Mouse (Mus musculus) liver, postnatal 0 days (tissue): ENCODE results near the gene Ppa1. TPM values are rescaled to one million over a fixed set of nuclear protein-coding genes. Genes with fewer than 3 reads are reported as not detected.
A peak's percentile ranks its signal among the peaks of the same experiment; 100 is the strongest.

Experiments used
- ATAC-seq: fragments of 200-750 bp; cut with Nextera tagmentation; 2 replicates; pipeline ENCODE4 v1.8.0; 2017; ENCODE audit warnings: mild to moderate bottlenecking, moderate library complexity
- DNase-seq: peaks from one replicate; pipeline ENCODE4 v3.0.0-alpha.2; 2016
- H3K27ac ChIP-seq: fragments of 300-500 bp; sonication (generic); 2 replicates; pipeline ENCODE4 v1.5.1; 2014; ENCODE audit warnings: antibody characterized with exemption, moderate library complexity, mild to moderate bottlenecking, low read depth
- H3K27me3 ChIP-seq: fragments of 300-500 bp; sonication (generic); 2 replicates; pipeline ENCODE4 v1.6.1; 2014; ENCODE audit warnings: low read length, control low read depth, mixed read lengths; ENCODE audit not compliant: insufficient read depth
- H3K36me3 ChIP-seq: fragments of 300-500 bp; sonication (generic); replicated peaks from 2 replicates; pipeline ENCODE4 v1.6.1; 2014; ENCODE audit warnings: mild to moderate bottlenecking, control low read depth, low read length, moderate library complexity, mixed read lengths; ENCODE audit not compliant: insufficient read depth
- H3K4me1 ChIP-seq: fragments of 300-500 bp; sonication (generic); 2 replicates; pipeline ENCODE4 v1.6.1; 2014; ENCODE audit warnings: antibody characterized with exemption, mild to moderate bottlenecking, control low read depth; ENCODE audit not compliant: insufficient read depth
- H3K4me2 ChIP-seq: fragments of 300-500 bp; sonication (generic); 2 replicates; pipeline ENCODE4 v1.6.1; 2014; ENCODE audit warnings: low read depth, mild to moderate bottlenecking, low read length, moderate library complexity, mixed read lengths
- H3K4me3 ChIP-seq: fragments of 300-500 bp; sonication (generic); 2 replicates; pipeline ENCODE4 v1.5.1; 2014; ENCODE audit warnings: low read depth, low read length
- H3K9ac ChIP-seq: fragments of 300-500 bp; sonication (generic); replicated peaks from 2 replicates; pipeline ENCODE4 v1.6.1; 2014; ENCODE audit warnings: mild to moderate bottlenecking, moderate library complexity
- H3K9me3 ChIP-seq: fragments of 300-500 bp; sonication (generic); 2 replicates; pipeline ENCODE4 v1.6.1; 2016; ENCODE audit warnings: mild to moderate bottlenecking, control low read depth, low read length, mixed read lengths
- CTCF ChIP-seq: sonication (generic); IDR thresholded peaks from 2 replicates; pipeline ENCODE4 v1.5.1; 2016; ENCODE audit warnings: antibody characterized with exemption, low read depth
- EP300 ChIP-seq: IDR thresholded peaks from 2 replicates; pipeline ENCODE4 v1.6.1; 2016; ENCODE audit warnings: antibody characterized with exemption, low read depth, mild to moderate bottlenecking
- WGBS: fragments of 180-500 bp; shearing (Covaris S2); extraction: QIAGEN DNeasy Blood & Tissue Kit; methylation state at CpG from one replicate; pipeline ENCODE4 v1.1.7; 2014; ENCODE audit not compliant: insufficient replicate concordance; 5-methylcytosine and 5-hydroxymethylcytosine counted together
- polyA plus RNA-seq: library from polyadenylated mRNA; unstranded; fragments of >200 nt; fragmentation: Nextera tagmentation; extraction: Ambion mirVana; gene quantifications from 2 replicates; pipeline ENCODE4 v1.2.1, GENCODE M21; 2015

Gene Ppa1
- polyA plus RNA-seq, 1 experiment from 2014 or later = 161 TPM

- Histone ChIP-seq H3K9ac (peak within 1 kb of the TSS; percentile 91), H3K4me1 (peaks cover 26% of the 10 kb centered on the region), H3K4me3 (peak within 1 kb of the TSS; percentile 92), H3K27ac (peak within 1 kb of the TSS; percentile 91), H3K36me3 (peaks cover 12% of the 10 kb centered on the region), H3K4me2 (peak within 1 kb of the TSS; percentile 82), H3K9me3 (no peaks in the 10 kb centered on the region), H3K27me3 (no peaks in the 10 kb centered on the region)
- DNase-seq (peak; percentile 99), ATAC-seq (peak; percentile 98)
- TF ChIP-seq EP300 (no peak), CTCF (no peak)
- WGBS = 1% methylated on average over 79 of the region's 84 CpGs
These were observed 31.9 kb downstream of the Ppa1 start, which contains the start of gene Sar1a for GRCm38 (mm10) chr10:61680015-61680913. Gene Sar1a (plus strand): TSS chr10:61680299.

DNA sequence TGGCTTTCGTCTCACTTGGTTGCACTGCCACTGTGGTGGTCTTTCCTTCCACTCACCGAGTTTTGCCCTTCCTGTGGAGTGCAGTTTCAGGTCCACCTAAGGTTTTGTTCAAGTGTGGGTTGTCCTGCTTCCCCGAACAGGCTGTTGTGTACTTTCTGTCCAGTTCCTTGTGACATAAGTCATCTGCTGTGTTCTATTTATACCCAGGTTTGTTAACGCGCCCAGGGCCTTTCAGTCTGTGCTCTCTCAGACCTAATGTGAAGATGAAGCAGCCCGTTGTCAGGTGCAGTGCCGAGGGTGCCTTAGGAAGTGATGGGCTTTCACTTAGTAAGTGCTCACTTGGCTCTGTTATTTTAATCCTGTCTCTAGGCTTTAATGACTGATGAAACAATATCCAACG lies 41.1 kb downstream of the Ppa1 start:
- Histone ChIP-seq H3K4me1 (no peaks in the 10 kb centered on the region), H3K9me3 (no peaks in the 10 kb centered on the region), H3K9ac (no peak overlapping the region), H3K4me3 (no peak overlapping the region), H3K36me3 (peaks cover 75% of the 10 kb centered on the region), H3K27ac (no peak overlapping the region), H3K4me2 (no peak overlapping the region), H3K27me3 (no peaks in the 10 kb centered on the region)
- no peak for DNase-seq
- TF ChIP-seq EP300 (no peak), CTCF (no peak)
- no peak for ATAC-seq
- 88% methylated on average over 8 of the region's 8 CpGs for WGBS

GRCm38 (mm10) chr10:61693563-61693962 lies 45.2 kb downstream of the Ppa1 start:
- Histone ChIP-seq H3K4me2 (no peak overlapping the region), H3K4me1 (peaks cover 18% of the 10 kb centered on the region), H3K9me3 (no peaks in the 10 kb centered on the region), H3K4me3 (no peak overlapping the region), H3K9ac (no peak overlapping the region), H3K36me3 (peaks cover 42% of the 10 kb centered on the region), H3K27me3 (no peaks in the 10 kb centered on the region), H3K27ac (no peak overlapping the region)
- TF ChIP-seq EP300 (no peak), CTCF (no peak)
- DNase-seq = no peak
- WGBS = 79% methylated on average over 4 of the region's 4 CpGs
- no peak for ATAC-seq

GRCm38 (mm10) chr10:61694870-61695670 lies 46.7 kb downstream of the Ppa1 start, which contains the start of gene Tysnd1:
Gene Tysnd1 (plus strand): TSS chr10:61695514.
- no peaks in the 10 kb centered on the region for H3K9me3 ChIP-seq
- peak within 1 kb of the TSS; percentile 92 for H3K4me3 ChIP-seq
- DNase-seq (peak; percentile 94), ATAC-seq (peak; percentile 95)
- H3K4me1 ChIP-seq = peaks cover 18% of the 10 kb centered on the region
- peak within 1 kb of the TSS; percentile 85 for H3K9ac ChIP-seq
- peak within 1 kb of the TSS; percentile 95 for H3K4me2 ChIP-seq
- peaks cover 32% of the 10 kb centered on the region for H3K36me3 ChIP-seq
- 2% methylated on average over 38 of the region's 42 CpGs for WGBS
- TF ChIP-seq EP300 (no peak), CTCF (peak; percentile 57)
- peak within 1 kb of the TSS; percentile 61 for H3K27ac ChIP-seq
- H3K27me3 ChIP-seq = no peaks in the 10 kb centered on the region

- H3K9ac ChIP-seq = peak overlapping the region; percentile 85
- H3K27ac ChIP-seq = peak overlapping the region; percentile 61
- H3K36me3 ChIP-seq = peaks cover 24% of the 10 kb centered on the region
- 2% methylated on average over 86 of the region's 111 CpGs for WGBS
- H3K4me3 ChIP-seq = peak overlapping the region; percentile 92
- H3K4me2 ChIP-seq = peak overlapping the region; percentile 95
- peaks cover 18% of the 10 kb centered on the region for H3K4me1 ChIP-seq
- ATAC-seq (peak; percentile 33), DNase-seq (peak; percentile 52)
- H3K27me3 ChIP-seq = no peaks in the 10 kb centered on the region
- H3K9me3 ChIP-seq = no peaks in the 10 kb centered on the region
- no peak for TF ChIP-seq EP300
These were observed 47.6 kb downstream of the Ppa1 start for GRCm38 (mm10) chr10:61695703-61696559.
